Mouse (Mus musculus) bone marrow, adult 2 months (tissue): ENCODE measurements at regions not wholly inside any gene's neighbourhood (a gene's known extent, or its start where the extent isn't known, plus 50 kb on each side); places are given as distances from the start of the nearest gene placed in this dataset.

Source experiments
- CTCF ChIP-seq: fragments of 200-500 bp; IDR thresholded peaks from 2 replicates; pipeline ENCODE4 v1.5.1; 2011; ENCODE audit warnings: low read length, control low read depth; ENCODE audit not compliant: control insufficient read depth, insufficient read depth
- POLR2A ChIP-seq: fragments of 200-500 bp; IDR thresholded peaks from 2 replicates; pipeline ENCODE4 v1.6.1; 2011; ENCODE audit warnings: low read depth, mild to moderate bottlenecking, control low read depth, low read length, borderline replicate concordance; ENCODE audit not compliant: control insufficient read depth

DNA sequence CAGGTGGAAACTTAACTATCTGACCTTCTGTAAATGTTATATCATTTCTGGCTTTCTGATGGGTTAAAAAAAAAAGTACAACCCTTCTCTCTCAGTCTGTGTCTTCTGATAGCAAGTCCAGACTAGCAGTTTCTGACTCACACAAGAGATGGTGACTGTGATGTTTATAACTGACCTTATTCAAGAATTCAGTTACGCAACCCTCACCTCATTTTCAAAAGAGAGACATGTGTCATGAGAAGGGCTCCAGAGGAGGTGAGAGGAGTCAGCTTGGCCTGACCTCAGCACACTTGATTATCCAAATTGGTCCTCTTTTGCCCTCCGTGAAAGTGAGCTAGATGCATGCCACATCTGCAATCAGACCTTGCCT lies 202.2 kb downstream of the Gm5426 start:
- no peak for TF ChIP-seq POLR2A
- TF ChIP-seq CTCF = no peak
